Mouse (Mus musculus) E14TG2a.4 (cell line): ENCODE data around the gene Slfn14.

ENCODE experiments used
- CTCF ChIP-seq: conservative IDR thresholded peaks from 2 replicates; pipeline ENCODE4 v1.5.1; 2014; ENCODE audit warnings: low read length
- NANOG ChIP-seq: IDR thresholded peaks from 2 replicates; pipeline ENCODE4 v1.6.1; 2014; ENCODE audit warnings: borderline replicate concordance, low read length, mixed read lengths

DNA sequence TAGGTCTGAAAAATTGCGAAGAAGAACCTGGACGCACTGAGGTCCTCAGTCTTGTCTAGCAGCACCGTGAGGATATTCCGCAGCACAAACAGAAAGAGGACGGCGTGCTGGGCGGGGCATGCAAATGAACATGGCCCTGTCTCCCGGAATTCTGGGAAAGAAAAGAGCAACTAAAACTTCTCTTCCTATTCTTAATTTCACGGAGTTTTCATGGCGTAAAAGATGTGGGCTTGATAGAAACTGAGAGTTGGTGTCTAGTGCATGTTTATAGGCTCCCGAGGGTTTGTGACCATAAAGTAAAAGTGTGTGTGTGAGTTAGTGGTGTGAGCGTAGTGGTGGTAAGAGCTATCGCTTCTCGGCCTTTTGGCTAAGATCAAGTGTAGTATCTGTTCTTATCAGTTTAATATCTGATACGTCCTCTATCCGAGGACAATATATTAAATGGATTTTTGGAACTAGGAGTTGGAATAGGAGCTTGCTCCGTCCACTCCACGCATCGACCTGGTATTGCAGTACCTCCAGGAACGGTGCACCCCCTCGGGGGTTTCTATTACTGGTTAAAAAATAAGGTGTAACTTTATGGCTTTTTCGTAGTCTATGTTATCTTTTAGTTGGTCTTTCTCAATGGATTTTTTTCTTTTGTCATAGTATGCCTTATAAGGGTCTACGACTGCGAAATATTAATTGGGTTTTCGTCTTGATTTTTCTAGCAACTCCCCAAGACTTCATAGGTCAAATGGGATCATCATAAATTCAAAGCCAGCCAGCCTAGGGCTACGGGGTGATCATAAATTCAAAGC lies 15.2 kb downstream of the Slfn14 start:
- TF ChIP-seq CTCF (no peak), NANOG (no peak)
